Mouse (Mus musculus) left cerebral cortex, adult 11 months (tissue): Measurements from ENCODE around the gene Napsa.

Experiments
- DNase-seq: peaks from one replicate; pipeline ENCODE4 v3.0.0; 2022; ENCODE audit warnings: low spot score

The Napsa gene

DNA sequence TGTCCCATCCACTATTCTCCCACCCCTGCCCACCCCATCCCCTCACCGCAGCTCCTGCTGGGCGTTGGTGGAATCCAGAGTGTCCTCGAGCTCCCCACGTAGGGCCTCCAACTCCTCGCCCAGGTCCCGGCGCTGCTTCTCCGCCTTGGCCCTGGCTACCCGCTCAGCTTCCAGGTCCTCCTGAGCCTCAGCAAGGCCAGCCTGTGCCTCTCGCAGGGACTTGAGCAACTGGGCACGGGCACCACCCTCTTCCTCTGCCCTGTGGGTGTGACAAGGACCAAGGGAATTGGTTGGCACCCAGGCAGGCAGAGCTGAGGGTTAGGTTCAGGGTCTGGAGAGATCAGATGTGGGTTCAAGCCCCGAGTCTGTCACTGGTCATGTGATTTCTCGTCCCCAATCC lies 54.8 kb downstream of the Napsa start:
- no peak for DNase-seq

DNA sequence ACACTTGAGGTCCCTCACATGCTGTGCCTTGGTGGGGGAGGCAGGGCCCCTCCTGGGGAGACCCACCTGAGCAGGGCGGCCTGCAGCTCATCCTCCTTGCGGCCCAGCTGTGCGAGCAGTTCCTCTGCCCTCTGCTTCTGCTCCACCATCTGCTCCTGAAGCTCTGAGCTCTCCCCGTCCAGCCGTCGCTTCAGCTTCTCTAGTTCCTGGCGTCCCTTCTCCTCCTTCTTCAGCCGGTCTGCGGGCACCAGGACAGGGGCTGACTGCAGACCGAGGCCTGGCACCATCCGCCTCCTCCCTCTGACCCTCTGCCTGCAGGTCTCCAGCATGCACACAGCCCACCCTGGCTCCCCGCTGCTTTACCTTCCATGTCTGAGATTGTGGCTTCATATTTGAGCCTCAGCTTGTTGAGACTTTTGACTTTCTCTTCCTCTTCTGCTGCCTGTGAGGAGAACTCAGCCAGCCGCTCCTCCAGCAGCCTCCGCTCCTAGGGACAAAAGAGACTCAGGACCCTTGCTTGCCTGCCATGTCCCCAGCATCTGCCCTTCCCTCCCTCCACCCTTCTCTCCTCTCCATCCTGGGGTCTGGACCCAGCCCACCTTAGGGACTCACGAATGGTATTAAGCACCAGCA lies 56.3 kb downstream of the Napsa start:
- DNase-seq = no peak

DNA sequence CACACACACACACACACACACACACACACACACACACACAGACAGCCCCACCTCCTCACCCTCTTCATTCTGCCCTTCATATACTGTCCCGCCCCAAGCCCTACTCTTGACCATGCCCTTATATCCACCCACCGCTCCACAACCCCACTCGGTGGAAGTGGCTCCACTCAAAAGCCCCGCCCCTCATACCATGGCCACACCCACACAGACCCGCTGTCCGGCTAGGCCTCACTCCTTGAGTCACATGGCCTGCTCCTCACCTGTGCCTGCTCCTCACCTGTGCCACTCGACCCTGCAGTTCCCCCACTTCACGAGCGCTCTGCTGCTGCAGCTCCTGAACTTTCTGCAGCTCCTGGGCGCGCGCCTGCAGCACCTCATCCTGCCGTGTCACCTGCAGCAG lies 58.3 kb downstream of the Napsa start:
- no peak for DNase-seq

DNA sequence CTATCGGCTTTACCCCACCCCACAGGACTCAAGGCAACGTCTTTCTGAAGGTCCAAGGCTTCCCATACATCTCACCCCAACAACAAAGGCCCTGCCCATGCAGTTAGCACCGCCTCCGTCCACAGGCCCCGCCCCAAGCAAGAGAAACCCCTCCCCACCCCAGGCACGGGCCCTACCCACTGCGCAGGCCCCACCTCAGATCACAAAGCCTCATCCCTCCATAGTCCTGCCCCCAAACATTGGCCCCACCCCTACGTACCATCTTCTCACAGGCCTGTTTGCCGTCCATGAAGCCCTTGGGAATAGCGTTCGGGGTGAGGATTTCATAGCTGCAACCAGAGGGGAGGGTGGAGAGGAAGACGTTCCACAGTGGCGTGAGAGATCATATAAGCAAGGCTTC lies 60.5 kb downstream of the Napsa start:
- DNase-seq = no peak

DNA sequence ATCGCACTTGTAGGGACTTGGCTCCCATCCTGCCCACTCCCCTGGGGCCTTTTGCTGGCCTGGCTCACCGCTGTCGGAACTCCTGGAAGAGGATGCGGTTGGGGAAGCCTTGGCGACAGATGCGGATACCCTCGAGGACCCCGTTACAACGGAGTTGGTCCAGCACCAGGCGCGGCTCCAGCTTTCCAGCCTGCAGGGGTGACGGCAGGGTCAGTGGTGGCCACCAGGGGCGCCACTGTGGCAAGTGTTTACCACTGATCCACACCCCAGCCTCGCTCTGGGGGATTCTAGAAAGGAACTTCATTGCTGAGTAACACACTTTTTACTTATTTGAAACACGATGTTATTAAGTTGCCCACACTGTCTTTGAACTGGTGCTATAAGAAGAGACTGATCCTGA lies 61.2 kb downstream of the Napsa start:
- DNase-seq = no peak
